Mouse (Mus musculus): ENCODE data around the gene Ebp.

The Ebp gene

GRCm38 (mm10) chrX:8193419-8193723 lies at the start of gene Ebp:
Gene Ebp (minus strand): TSS chrX:8193512.
- peak; percentile 48 for DNase-seq (ENCODE audit: low read depth, low spot score)

- no peak for DNase-seq (ENCODE audit: low read depth, low spot score)
These were observed 45.6 kb upstream of the Ebp start for GRCm38 (mm10) chrX:8238804-8239395.

GRCm38 (mm10) chrX:8236704-8237103 lies 43.4 kb upstream of the Ebp start:
- DNase-seq (ENCODE audit: low read depth, low spot score), result no peak

- DNase-seq (ENCODE audit: low read depth, low spot score), result no peak
These were observed 40.3 kb upstream of the Ebp start for GRCm38 (mm10) chrX:8233602-8234001.

- DNase-seq (ENCODE audit: low read depth, low spot score), result no peak
These were observed 37.0 kb upstream of the Ebp start for GRCm38 (mm10) chrX:8230272-8230671.

GRCm38 (mm10) chrX:8223473-8223872 lies 30.2 kb upstream of the Ebp start:
- DNase-seq (ENCODE audit: low read depth, low spot score), result no peak

GRCm38 (mm10) chrX:8222678-8223421 lies 29.5 kb upstream of the Ebp start:
- DNase-seq (ENCODE audit: low read depth, low spot score), result no peak

GRCm38 (mm10) chrX:8222296-8222677 lies 29.0 kb upstream of the Ebp start:
- DNase-seq (ENCODE audit: low read depth, low spot score), result no peak

GRCm38 (mm10) chrX:8219651-8220050 lies 26.3 kb upstream of the Ebp start:
- DNase-seq (ENCODE audit: low read depth, low spot score), result no peak

- DNase-seq (ENCODE audit: low read depth, low spot score), result no peak
These were observed 24.8 kb upstream of the Ebp start for GRCm38 (mm10) chrX:8218114-8218513.

GRCm38 (mm10) chrX:8217383-8217782 lies 24.1 kb upstream of the Ebp start:
- no peak for DNase-seq (ENCODE audit: low read depth, low spot score)

GRCm38 (mm10) chrX:8211490-8212207 lies 18.3 kb upstream of the Ebp start:
- DNase-seq (ENCODE audit: low read depth, low spot score), result no peak

GRCm38 (mm10) chrX:8209720-8210119 lies 16.4 kb upstream of the Ebp start:
- DNase-seq (ENCODE audit: low read depth, low spot score), result no peak

- DNase-seq (ENCODE audit: low read depth, low spot score), result no peak
These were observed 13.9 kb upstream of the Ebp start for GRCm38 (mm10) chrX:8207224-8207623.

GRCm38 (mm10) chrX:8206694-8207197 lies 13.4 kb upstream of the Ebp start:
- DNase-seq (ENCODE audit: low read depth, low spot score), result no peak

- peak; percentile 9 for DNase-seq (ENCODE audit: low read depth, low spot score)
These were observed 12.8 kb upstream of the Ebp start, which contains the start of gene Porcn for GRCm38 (mm10) chrX:8206015-8206693. Gene Porcn (minus strand): TSS chrX:8206525.

- no peak for DNase-seq (ENCODE audit: low read depth, low spot score)
These were observed 12.2 kb upstream of the Ebp start for GRCm38 (mm10) chrX:8205551-8205950.

- no peak for DNase-seq (ENCODE audit: low read depth, low spot score)
These were observed 11.8 kb upstream of the Ebp start for GRCm38 (mm10) chrX:8205088-8205487.

GRCm38 (mm10) chrX:8204076-8204475 lies 10.8 kb upstream of the Ebp start:
- DNase-seq (ENCODE audit: low read depth, low spot score), result no peak

GRCm38 (mm10) chrX:8203105-8203504 lies 9.8 kb upstream of the Ebp start:
- DNase-seq (ENCODE audit: low read depth, low spot score), result no peak

GRCm38 (mm10) chrX:8192640-8193418 lies 483 bp downstream of the Ebp start:
- peak; percentile 85 for DNase-seq (ENCODE audit: low read depth, low spot score)
